Mouse (Mus musculus) layer of hippocampus, adult 6 months (tissue): ENCODE results near the gene Defa26. TPM values are rescaled to one million over a fixed set of nuclear protein-coding genes. Genes with fewer than 3 reads are reported as not detected.

Experiments used
- long read RNA-seq, 2 experiments: library from polyadenylated mRNA; unstranded; transcript quantifications; one replicate each; pipeline ENCODE4 v2.0.0; 2019 to 2020
- polyA plus RNA-seq: library from polyadenylated mRNA; unstranded; fragments of <200 nt; fragmentation: Nextera tagmentation; gene quantifications from 2 replicates; pipeline ENCODE4 v1.2.3, GENCODE M21; 2021

Gene Defa26
- not detected in 2 replicates for polyA plus RNA-seq
- long read RNA-seq, experiment 1, result 0 reads
- long read RNA-seq, experiment 2, result 0 reads

DNA sequence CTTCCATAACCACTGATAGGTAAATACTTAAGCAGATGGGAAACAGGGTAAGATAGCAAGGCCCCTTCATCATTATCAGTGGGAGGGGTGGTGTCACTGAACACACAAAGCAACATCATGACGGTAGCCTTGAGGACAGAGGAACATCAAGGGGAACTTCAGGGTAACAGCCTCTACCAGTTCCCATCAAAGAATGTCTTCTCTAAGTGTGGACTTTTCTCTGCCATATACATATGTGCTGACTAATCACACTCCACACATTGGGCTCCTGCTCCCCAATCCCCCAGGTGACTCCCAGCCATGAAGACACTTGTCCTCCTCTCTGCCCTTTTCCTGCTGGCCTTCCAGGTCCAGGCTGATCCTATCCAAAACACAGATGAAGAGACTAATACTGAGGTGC is at the start of gene Defa26:
TSS of gene Defa26 (plus strand) at position 301 of the 400 bp plus-strand sequence.

GRCm38 (mm10) chr8:21582706-21583105 is 35.3 kb upstream of the Defa26 start, which contains the start of gene Defa28:
TSS of gene Defa28 (plus strand) at chr8:21583006.

DNA sequence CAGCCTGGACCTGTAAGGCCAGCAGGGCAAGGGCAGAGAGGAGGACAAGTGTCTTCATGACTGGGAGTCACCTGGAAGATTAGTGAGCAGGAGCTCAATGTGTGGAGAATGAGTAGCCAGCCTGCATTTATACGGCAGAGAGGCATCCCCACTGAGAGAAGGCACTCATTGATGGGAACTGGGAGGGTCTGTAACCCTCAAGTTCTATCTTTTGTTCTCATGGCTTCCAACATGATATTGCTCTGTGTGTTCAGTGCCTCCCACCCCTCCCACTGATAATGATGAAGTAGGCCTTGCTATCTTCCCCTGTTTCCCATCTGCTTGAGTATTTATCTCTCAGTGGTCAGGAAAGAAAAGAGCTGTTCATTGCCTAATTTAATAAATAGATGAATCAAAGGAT is 23.6 kb upstream of the Defa26 start, which contains the start of gene Gm7861:
TSS of gene Gm7861 (minus strand) at position 101 of the 400 bp plus-strand sequence.

GRCm38 (mm10) chr8:21655480-21655879 is 37.5 kb downstream of the Defa26 start, which contains the start of gene Defa17:
TSS of gene Defa17 (plus strand) at chr8:21655780.

GRCm38 (mm10) chr8:21665497-21665896 is 47.5 kb downstream of the Defa26 start, which contains the start of gene Defa34:
TSS of gene Defa34 (plus strand) at chr8:21665797.

Other genes starting within 250 kb of the Defa26 start
- not detected in 2 replicates for gene Defa2, start 239.7 kb upstream of the Defa26 start, polyA plus RNA-seq
- gene Defa33, start 226.4 kb upstream of the Defa26 start, polyA plus RNA-seq, result not detected in 2 replicates
- not detected in 2 replicates for gene Defa36, start 190.8 kb upstream of the Defa26 start, polyA plus RNA-seq
- gene Gm7849, start 161.6 kb upstream of the Defa26 start, polyA plus RNA-seq, result not detected in 2 replicates
- not detected in 2 replicates for gene Defa20, start 108.9 kb upstream of the Defa26 start, polyA plus RNA-seq
- gene Defa32, start 89.2 kb upstream of the Defa26 start, polyA plus RNA-seq, result not detected in 2 replicates
- not detected in 2 replicates for gene Defa37, start 52.8 kb upstream of the Defa26 start, polyA plus RNA-seq
- gene Defa28, start 35.2 kb upstream of the Defa26 start, polyA plus RNA-seq, result not detected in 2 replicates
- not detected in 2 replicates for gene Gm7861, start 23.7 kb upstream of the Defa26 start, polyA plus RNA-seq
- not detected in 2 replicates for gene Defa17, start 37.6 kb downstream of the Defa26 start, polyA plus RNA-seq
- not detected in 2 replicates for gene Defa34, start 47.6 kb downstream of the Defa26 start, polyA plus RNA-seq
- not detected in 2 replicates for gene AY761184, start 85.5 kb downstream of the Defa26 start, polyA plus RNA-seq
- not detected in 2 replicates for gene Defa24, start 116.3 kb downstream of the Defa26 start, polyA plus RNA-seq
- not detected in 2 replicates for gene Defb50, start 205.4 kb downstream of the Defa26 start, polyA plus RNA-seq
- gene Defb2, start 221.7 kb downstream of the Defa26 start, polyA plus RNA-seq, result not detected in 2 replicates
- gene Defb10, start 240.7 kb downstream of the Defa26 start, polyA plus RNA-seq, result not detected in 2 replicates